Mouse (Mus musculus): ENCODE data around the gene Mllt3.

DNA sequence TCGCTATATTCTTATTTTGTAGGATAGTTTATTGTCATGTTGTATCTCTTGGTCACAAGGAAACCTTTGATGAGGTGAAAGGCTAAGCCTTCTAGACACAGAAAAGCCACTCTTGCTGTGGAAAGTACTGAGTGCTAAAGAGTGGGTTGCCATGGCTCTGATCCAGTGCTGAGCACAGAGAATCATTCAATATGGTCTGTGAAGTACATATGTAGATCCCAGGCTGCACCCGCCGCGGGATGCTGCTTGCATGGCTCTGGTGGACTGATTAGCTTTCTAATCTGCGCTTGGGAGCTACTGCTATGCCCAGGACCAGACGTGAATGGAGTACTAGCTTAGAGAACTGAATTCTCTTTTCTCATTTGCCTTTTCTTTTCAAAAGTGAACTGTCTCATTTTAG lies 154.5 kb downstream of the Mllt3 start:
- TF ChIP-seq POLR2A (IDR thresholded peaks at IDR 0.05; ENCODE audit: low read depth, low read length) (no peak), CTCF (IDR thresholded peaks at IDR 0.05; ENCODE audit: extremely low read depth, insufficient read length, insufficient replicate concordance, low read depth, low read length) (no peak)
